Mouse (Mus musculus) T-helper 17 cell (primary cell): ENCODE results near the gene Gabra4.

Source experiments
- in situ Hi-C, 2 experiments: fragments of 300-600 bp; cut with MboI, MseI; formaldehyde crosslinking; loops; 1 replicate in 1 of 2; 2 replicates in 1 of 2; pipeline ENCODE4 v1.15.1; 2025; ENCODE audit warnings: high pct_unique_total_duplicates in 2 of 2

Gene Gabra4

GRCm38 (mm10) chr5:71658115-71658497 lies at the start of gene Gabra4:
Gabra4 (minus strand) TSS chr5:71658308.
- in situ Hi-C loops = no loop called here

GRCm38 (mm10) chr5:71701273-71701614 lies 43.1 kb upstream of the Gabra4 start:
- in situ Hi-C loops = loop anchor here in 1 of 2 experiments (25.0 kb wide), 1 partner anchor 689 kb away; no protein-coding TSS in a partner anchor

GRCm38 (mm10) chr5:71700468-71701272 lies 42.6 kb upstream of the Gabra4 start:
- in situ Hi-C loops = loop anchor here in 1 of 2 experiments (25.0 kb wide), 1 partner anchor 688 kb away; no protein-coding TSS in a partner anchor

GRCm38 (mm10) chr5:71699696-71700467 lies 41.8 kb upstream of the Gabra4 start:
- in situ Hi-C loops = loop anchor here in 1 of 2 experiments (25.0 kb wide), 1 partner anchor 688 kb away; no protein-coding TSS in a partner anchor

GRCm38 (mm10) chr5:71665593-71665992 lies 7.5 kb upstream of the Gabra4 start:
- in situ Hi-C loops = no loop called here

- in situ Hi-C loops = no loop called here
Observed at GRCm38 (mm10) chr5:71657482-71658114, 510 bp downstream of the Gabra4 start, which contains the start of gene Gabrb1. Gabrb1 (plus strand) TSS chr5:71658113.

- in situ Hi-C loops = no loop called here
Observed at GRCm38 (mm10) chr5:71656771-71657170, 1.3 kb downstream of the Gabra4 start.

GRCm38 (mm10) chr5:71654056-71654455 lies 4.1 kb downstream of the Gabra4 start:
- in situ Hi-C loops = no loop called here

GRCm38 (mm10) chr5:71648108-71648507 lies 10.0 kb downstream of the Gabra4 start:
- in situ Hi-C loops = no loop called here

- in situ Hi-C loops = no loop called here
Observed at GRCm38 (mm10) chr5:71639804-71640203, 18.3 kb downstream of the Gabra4 start.

GRCm38 (mm10) chr5:71627820-71628219 lies 30.3 kb downstream of the Gabra4 start:
- in situ Hi-C loops = no loop called here

- in situ Hi-C loops = no loop called here
Observed at GRCm38 (mm10) chr5:71616734-71617133, 41.4 kb downstream of the Gabra4 start.

- in situ Hi-C loops = no loop called here
Observed at GRCm38 (mm10) chr5:71614311-71614710, 43.8 kb downstream of the Gabra4 start.

- in situ Hi-C loops = no loop called here
Observed at GRCm38 (mm10) chr5:71608735-71609134, 49.4 kb downstream of the Gabra4 start.

- in situ Hi-C loops = no loop called here
Observed at GRCm38 (mm10) chr5:71606907-71607306, 51.2 kb downstream of the Gabra4 start.

- in situ Hi-C loops = no loop called here
Observed at GRCm38 (mm10) chr5:71604128-71604690, 53.9 kb downstream of the Gabra4 start.

- in situ Hi-C loops = no loop called here
Observed at GRCm38 (mm10) chr5:71595321-71595720, 62.8 kb downstream of the Gabra4 start.

- in situ Hi-C loops = no loop called here
Observed at GRCm38 (mm10) chr5:71593745-71594255, 64.3 kb downstream of the Gabra4 start.

- in situ Hi-C loops = loop anchor here in 1 of 2 experiments (25.0 kb wide), 1 partner anchor 1584 kb away; no protein-coding TSS in a partner anchor
Observed at GRCm38 (mm10) chr5:71571646-71572237, 86.4 kb downstream of the Gabra4 start.

- in situ Hi-C loops = no loop called here
Observed at GRCm38 (mm10) chr5:71548079-71548478, 110.0 kb downstream of the Gabra4 start, which contains the start of gene Cox7b2. Cox7b2 (minus strand) TSS chr5:71548205.

GRCm38 (mm10) chr5:71545554-71545953 lies 112.6 kb downstream of the Gabra4 start:
- in situ Hi-C loops = no loop called here
